Mouse (Mus musculus) c-Kit-positive CD71-positive TER-119-negative erythroid progenitor cells, embryonic 14.5 days (primary cell): ENCODE data around the gene Tapbpl.
"Not testable (repeated sequence)": the region's sequence is repeated elsewhere in the genome, so short reads cannot be mapped to it uniquely, and the experiment has no call there.

ENCODE experiments used
- DNase-seq: peaks from one replicate; pipeline ENCODE4 v3.0.0-alpha.2; 2013; ENCODE audit warnings: low read depth

Tapbpl gene

GRCm38 (mm10) chr6:125231117-125232044, at the start of gene Tapbpl:
Gene Tapbpl (minus strand): TSS chr6:125231860.
- DNase-seq, result peak; percentile 55

- no peak for DNase-seq
Measured at GRCm38 (mm10) chr6:125279729-125280128, 48.1 kb upstream of the Tapbpl start.

DNA sequence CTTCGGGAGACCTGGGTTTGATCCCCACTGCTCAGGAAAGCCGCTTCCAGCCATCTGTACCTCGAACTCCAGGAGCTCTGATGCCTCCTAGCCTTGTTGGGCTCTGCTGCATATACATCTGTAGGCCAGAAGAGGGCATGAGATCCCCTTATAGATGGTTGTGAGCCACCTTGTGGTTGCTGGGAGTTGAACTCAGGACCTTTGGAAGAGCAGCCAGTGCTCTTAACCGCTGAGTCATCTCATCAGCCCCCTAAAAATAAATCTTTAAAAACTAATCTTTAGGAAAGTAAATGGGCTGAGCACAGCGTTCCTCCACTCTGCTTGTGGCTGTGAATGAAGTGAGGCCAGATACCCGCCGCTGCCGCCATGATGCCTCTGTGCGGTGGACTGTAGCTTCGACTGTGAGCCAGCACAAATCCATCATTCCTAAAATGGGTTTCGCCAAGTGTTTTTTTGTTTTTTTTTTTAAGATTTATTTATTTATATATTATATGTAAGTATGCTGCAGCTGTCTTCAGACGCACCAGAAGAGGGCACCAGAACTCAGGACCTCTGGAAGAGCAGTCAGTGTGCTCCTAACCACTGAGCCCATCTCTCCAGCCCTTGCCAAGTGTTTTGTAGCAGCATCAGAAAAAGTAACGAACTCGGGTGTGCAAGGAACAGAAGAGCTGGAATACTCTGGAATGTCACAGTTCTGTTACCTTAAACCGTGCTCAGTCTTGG, 43.3 kb upstream of the Tapbpl start:
- DNase-seq, result no peak

- DNase-seq, result no peak
Measured at GRCm38 (mm10) chr6:125272228-125272785, 40.6 kb upstream of the Tapbpl start.

- peak; percentile 75 for DNase-seq
Measured at GRCm38 (mm10) chr6:125271455-125272227, 40.0 kb upstream of the Tapbpl start.

GRCm38 (mm10) chr6:125268799-125269198, 37.1 kb upstream of the Tapbpl start:
- no peak for DNase-seq

DNA sequence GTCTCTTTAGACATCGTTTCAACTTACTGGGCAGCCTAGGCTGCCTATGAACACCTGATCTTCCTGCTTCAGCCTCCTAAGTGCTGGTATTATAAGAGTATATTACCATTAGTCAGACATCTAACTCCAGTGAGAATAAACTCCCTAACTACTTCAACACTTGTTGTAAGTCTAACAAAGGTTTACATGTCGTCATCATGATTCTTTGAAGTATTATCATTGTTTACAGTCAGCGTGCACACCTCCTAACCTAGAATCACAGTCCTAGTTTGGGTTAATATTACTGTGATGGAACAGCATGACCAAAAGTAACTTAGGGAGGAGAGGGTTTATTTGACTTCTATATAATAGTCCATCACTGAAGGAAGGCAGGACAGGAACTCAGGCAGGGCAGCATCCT, 35.8 kb upstream of the Tapbpl start:
- DNase-seq, result no peak

GRCm38 (mm10) chr6:125266600-125266999, 34.9 kb upstream of the Tapbpl start:
- not testable (repeated sequence) for DNase-seq

- DNase-seq, result no peak
Measured at GRCm38 (mm10) chr6:125266091-125266490, 34.4 kb upstream of the Tapbpl start.

DNA sequence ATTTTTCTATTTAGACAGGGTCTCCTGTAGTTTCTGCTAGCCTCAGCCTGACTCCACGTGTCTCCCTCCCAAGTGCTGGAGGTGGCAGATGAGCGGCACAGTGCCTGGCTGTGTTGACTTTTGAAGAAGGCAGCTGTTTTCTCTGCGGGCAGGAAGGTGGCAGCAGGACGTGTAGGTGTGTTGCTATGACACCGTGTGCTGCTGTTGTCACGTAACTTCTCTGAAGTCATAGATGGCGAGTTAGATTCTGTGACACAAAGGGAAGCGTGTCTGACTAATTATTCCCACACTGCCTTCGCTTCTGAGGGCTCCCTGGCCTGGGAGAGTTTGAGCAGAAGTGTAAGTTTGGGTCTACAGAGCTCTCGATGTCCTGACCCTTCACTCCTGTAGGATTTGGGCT, 33.6 kb upstream of the Tapbpl start:
- DNase-seq, result no peak

GRCm38 (mm10) chr6:125264219-125264618, 32.6 kb upstream of the Tapbpl start:
- DNase-seq, result no peak

- no peak for DNase-seq
Measured at GRCm38 (mm10) chr6:125260006-125260555, 28.4 kb upstream of the Tapbpl start.

GRCm38 (mm10) chr6:125256222-125256966, 24.7 kb upstream of the Tapbpl start:
- no peak for DNase-seq

DNA sequence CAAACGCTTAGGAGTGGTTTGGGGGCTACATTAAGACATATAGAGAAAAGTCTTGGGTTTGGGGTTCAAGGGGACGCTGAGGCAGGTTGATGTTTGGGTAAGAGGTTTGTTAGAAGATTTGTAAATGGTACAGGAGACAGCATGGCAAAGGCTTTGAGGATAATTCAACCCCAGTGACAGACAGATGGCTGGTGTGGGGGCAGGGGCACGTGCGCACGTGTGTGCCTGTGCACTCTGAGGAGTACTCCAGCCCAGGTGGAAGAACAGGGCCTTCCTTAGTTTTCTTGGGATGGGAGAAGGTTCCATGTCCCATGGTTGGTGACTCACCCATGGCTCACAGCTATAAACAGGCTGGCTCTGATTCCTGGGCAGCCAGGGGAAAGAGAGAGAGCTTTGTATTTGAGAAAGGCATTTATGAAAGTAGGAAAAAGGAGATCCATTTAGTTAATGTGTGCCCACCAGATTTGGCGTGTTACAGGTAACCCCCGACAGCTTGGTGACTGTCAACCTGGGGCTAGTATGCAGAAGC, 23.9 kb upstream of the Tapbpl start:
- no peak for DNase-seq

GRCm38 (mm10) chr6:125253863-125254715, 22.4 kb upstream of the Tapbpl start:
- DNase-seq, result no peak

DNA sequence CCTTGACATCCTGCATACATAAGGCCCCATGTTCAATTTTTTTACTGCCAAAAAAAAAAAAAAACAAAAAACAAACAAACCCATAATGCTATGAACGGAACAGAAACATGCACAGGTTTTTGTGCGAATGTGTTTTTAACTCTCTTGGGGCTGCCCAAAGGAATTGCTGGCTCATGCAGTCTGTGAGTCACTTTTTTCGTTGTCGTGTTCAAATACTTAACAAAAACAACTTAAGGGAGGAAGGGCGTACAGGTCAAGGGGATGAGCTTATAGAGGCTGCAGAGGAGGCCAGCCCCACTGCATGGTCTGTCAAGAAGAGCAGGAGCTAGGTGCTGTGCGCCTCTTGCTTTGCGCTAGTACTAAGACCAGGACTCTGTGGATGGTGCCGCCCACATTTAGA, 21.1 kb upstream of the Tapbpl start:
- DNase-seq, result no peak

- DNase-seq, result no peak
Measured at GRCm38 (mm10) chr6:125252285-125252684, 20.6 kb upstream of the Tapbpl start.

DNA sequence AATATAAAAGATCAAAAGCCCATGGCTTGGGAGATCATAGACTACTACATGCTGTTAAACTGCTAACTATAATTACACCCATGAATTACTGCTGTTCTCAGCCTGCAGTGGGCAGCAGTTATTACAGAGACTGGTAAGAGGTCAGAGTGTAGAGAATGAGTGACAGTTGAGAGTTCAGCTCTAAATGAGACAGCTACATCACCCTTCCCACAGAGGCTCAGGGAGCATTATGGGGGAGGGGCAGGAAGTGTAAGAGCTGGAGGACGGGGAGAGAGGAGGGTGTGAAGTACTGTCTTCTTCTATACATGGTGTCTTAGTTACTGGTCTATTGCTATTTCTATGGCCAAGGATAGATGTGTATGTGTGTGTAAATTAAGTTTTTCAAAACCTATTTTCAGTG, 12.9 kb upstream of the Tapbpl start:
- DNase-seq, result no peak

DNA sequence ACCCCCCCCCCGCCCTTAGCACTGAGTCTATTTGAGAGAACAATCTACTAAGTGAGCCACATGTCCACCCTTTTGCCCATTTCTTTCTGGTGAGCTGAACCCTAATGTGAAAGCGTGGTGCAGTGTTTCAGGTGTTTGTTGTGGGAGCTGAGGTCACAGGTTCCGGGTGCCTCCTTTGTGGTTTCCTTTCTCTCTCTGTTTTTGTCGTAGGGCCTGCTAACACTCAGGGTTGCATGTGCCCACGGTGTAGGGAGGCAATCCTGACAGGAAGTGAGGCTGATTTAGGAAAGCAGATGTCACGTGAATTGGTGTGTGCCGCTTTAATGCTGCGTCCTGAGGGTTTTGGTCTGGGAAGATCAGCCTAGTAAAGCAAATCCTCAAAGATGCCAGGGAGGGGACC, 9.9 kb upstream of the Tapbpl start:
- DNase-seq, result no peak

- no peak for DNase-seq
Measured at GRCm38 (mm10) chr6:125240617-125241016, 9.0 kb upstream of the Tapbpl start.
